Mouse (Mus musculus) limb, embryonic 12.5 days (tissue): ENCODE results near the gene Pgap3. TPM values are rescaled to one million over a fixed set of nuclear protein-coding genes. Genes with fewer than 3 reads are reported as not detected.

Experiments used
- ATAC-seq: fragments of 200-750 bp; cut with Nextera tagmentation; 2 replicates; pipeline ENCODE4 v1.8.0; 2017; ENCODE audit warnings: low read depth, moderate TSS enrichment; ENCODE audit not compliant: insufficient number of reproducible peaks, insufficient read depth, low FRiP score, low TSS enrichment
- H3K27ac ChIP-seq: fragments of 300-500 bp; sonication (generic); 2 replicates; pipeline ENCODE4 v1.5.1; 2016; ENCODE audit warnings: mild to moderate bottlenecking, moderate library complexity
- H3K27me3 ChIP-seq: fragments of 300-500 bp; sonication (generic); 2 replicates; pipeline ENCODE4 v1.6.1; 2016; ENCODE audit warnings: mild to moderate bottlenecking, moderate library complexity
- H3K36me3 ChIP-seq: fragments of 300-500 bp; sonication (generic); 2 replicates; pipeline ENCODE4 v1.6.1; 2016; ENCODE audit warnings: mild to moderate bottlenecking, moderate library complexity
- H3K4me1 ChIP-seq: fragments of 300-500 bp; sonication (generic); replicated peaks from 2 replicates; pipeline ENCODE4 v1.6.1; 2016
- H3K4me2 ChIP-seq: fragments of 300-500 bp; sonication (generic); 2 replicates; pipeline ENCODE4 v1.6.1; 2016; ENCODE audit warnings: mild to moderate bottlenecking, moderate library complexity
- H3K4me3 ChIP-seq: fragments of 300-500 bp; sonication (generic); replicated peaks from 2 replicates; pipeline ENCODE4 v1.5.1; 2016; ENCODE audit warnings: mild to moderate bottlenecking
- H3K9ac ChIP-seq: fragments of 300-500 bp; sonication (generic); replicated peaks from 2 replicates; pipeline ENCODE4 v1.6.1; 2016; ENCODE audit warnings: mild to moderate bottlenecking, moderate library complexity
- H3K9me3 ChIP-seq: fragments of 300-500 bp; sonication (generic); 2 replicates; pipeline ENCODE4 v1.6.1; 2016; ENCODE audit warnings: mild to moderate bottlenecking, moderate library complexity
- WGBS: fragments of 180-500 bp; shearing (Covaris S2); methylation state at CpG from one replicate; pipeline ENCODE4 v1.1.7; 2016; 5-methylcytosine and 5-hydroxymethylcytosine counted together
- polyA plus RNA-seq: library from polyadenylated mRNA; unstranded; fragments of >200 nt; fragmentation: Nextera tagmentation; extraction: Ambion mirVana; gene quantifications from 2 replicates; pipeline ENCODE4 v1.2.1, GENCODE M21; 2016

The Pgap3 gene
- polyA plus RNA-seq, 1 experiment from 2014 or later = 7.9 TPM

- WGBS = 10% methylated on average over 3 of the region's 4 CpGs
- H3K27ac ChIP-seq = no peak overlapping the region
- H3K27me3 ChIP-seq = peaks cover 91% of the 10 kb centered on the region
- H3K4me1 ChIP-seq = peaks cover 27% of the 10 kb centered on the region
- no peaks in the 10 kb centered on the region for H3K9me3 ChIP-seq
- no peaks in the 10 kb centered on the region for H3K36me3 ChIP-seq
- ATAC-seq = no peak
- H3K4me3 ChIP-seq = no peak overlapping the region
- H3K4me2 ChIP-seq = no peak overlapping the region
- no peak overlapping the region for H3K9ac ChIP-seq
Observed at GRCm38 (mm10) chr11:98340597-98340996, 59.7 kb downstream of the Pgap3 start.

GRCm38 (mm10) chr11:98339679-98340287, 60.5 kb downstream of the Pgap3 start:
- peaks cover 27% of the 10 kb centered on the region for H3K4me1 ChIP-seq
- no peak for ATAC-seq
- no peak overlapping the region for H3K27ac ChIP-seq
- peaks cover 93% of the 10 kb centered on the region for H3K27me3 ChIP-seq
- peak overlapping the region; percentile 49 for H3K4me3 ChIP-seq
- H3K4me2 ChIP-seq = peak overlapping the region; percentile 94
- 8% methylated on average over 11 of the region's 11 CpGs for WGBS
- no peaks in the 10 kb centered on the region for H3K36me3 ChIP-seq
- H3K9ac ChIP-seq = no peak overlapping the region; the same call in 1 of the 2 replicates
- no peaks in the 10 kb centered on the region for H3K9me3 ChIP-seq

- under 1% methylated on average over 19 of the region's 19 CpGs for WGBS
- peak overlapping the region; percentile 52 for H3K9ac ChIP-seq
Observed at GRCm38 (mm10) chr11:98339071-98339501, 61.2 kb downstream of the Pgap3 start.

More at GRCm38 (mm10) chr11:98339071-98339501, 61.2 kb downstream of the Pgap3 start:
- Histone ChIP-seq H3K27me3 (peaks cover 94% of the 10 kb centered on the region), H3K4me1 (peaks cover 32% of the 10 kb centered on the region), H3K36me3 (no peaks in the 10 kb centered on the region), H3K4me2 (peak overlapping the region; percentile 94), H3K4me3 (peak overlapping the region; percentile 49), H3K9me3 (no peaks in the 10 kb centered on the region), H3K27ac (no peak overlapping the region)
- no peak for ATAC-seq

Other genes starting within 250 kb of the Pgap3 start
- 75.3 and 80.1 TPM in 2 replicates for gene Med1, start 207.2 kb downstream of the Pgap3 start, polyA plus RNA-seq
- 15.1 and 17.0 TPM in 2 replicates for gene Cdk12, start 197.4 kb downstream of the Pgap3 start, polyA plus RNA-seq
- gene Neurod2, start 70.8 kb downstream of the Pgap3 start, polyA plus RNA-seq = 0.09 TPM in 1 of 2 replicates, not detected in the other
- gene Ppp1r1b, start 52.1 kb downstream of the Pgap3 start, polyA plus RNA-seq = 0.18 and 0.76 TPM in 2 replicates
- gene Stard3, start 42.1 kb downstream of the Pgap3 start, polyA plus RNA-seq = 39.9 and 41.9 TPM in 2 replicates
- gene Tcap, start 16.7 kb downstream of the Pgap3 start, polyA plus RNA-seq = 4.7 TPM in 2 replicates
- 0.37 and 0.41 TPM in 2 replicates for gene Pnmt, start 14.0 kb downstream of the Pgap3 start, polyA plus RNA-seq
- gene Erbb2, start 12.0 kb upstream of the Pgap3 start, polyA plus RNA-seq = 40.8 and 45.7 TPM in 2 replicates
- gene Mien1, start 38.5 kb upstream of the Pgap3 start, polyA plus RNA-seq = 74.4 and 79.8 TPM in 2 replicates
- gene Grb7, start 45.9 kb upstream of the Pgap3 start, polyA plus RNA-seq = 5.1 and 5.4 TPM in 2 replicates
- 0.45 and 0.54 TPM in 2 replicates for gene Ikzf3, start 145.5 kb upstream of the Pgap3 start, polyA plus RNA-seq
- 0.65 TPM in 1 of 2 replicates, not detected in the other for gene Zpbp2, start 150.6 kb upstream of the Pgap3 start, polyA plus RNA-seq
- 58.2 and 63.1 TPM in 2 replicates for gene Ormdl3, start 186.9 kb upstream of the Pgap3 start, polyA plus RNA-seq
- gene Lrrc3c, start 197.8 kb upstream of the Pgap3 start, polyA plus RNA-seq = not detected in 2 replicates
- 1.2 and 1.3 TPM in 2 replicates for gene Gm12355, start 225.2 kb upstream of the Pgap3 start, polyA plus RNA-seq
- gene Gsdma3, start 225.9 kb upstream of the Pgap3 start, polyA plus RNA-seq = not detected in 2 replicates
- not detected in 2 replicates for gene Gsdma2, start 246.3 kb upstream of the Pgap3 start, polyA plus RNA-seq